Mouse (Mus musculus): ENCODE results near the gene Utrn. TPM values are rescaled to one million over a fixed set of nuclear protein-coding genes. Genes with fewer than 3 reads are reported as not detected.

Utrn gene
- polyA plus RNA-seq, 1 experiment from 2014 or later = 68.1 TPM

DNA sequence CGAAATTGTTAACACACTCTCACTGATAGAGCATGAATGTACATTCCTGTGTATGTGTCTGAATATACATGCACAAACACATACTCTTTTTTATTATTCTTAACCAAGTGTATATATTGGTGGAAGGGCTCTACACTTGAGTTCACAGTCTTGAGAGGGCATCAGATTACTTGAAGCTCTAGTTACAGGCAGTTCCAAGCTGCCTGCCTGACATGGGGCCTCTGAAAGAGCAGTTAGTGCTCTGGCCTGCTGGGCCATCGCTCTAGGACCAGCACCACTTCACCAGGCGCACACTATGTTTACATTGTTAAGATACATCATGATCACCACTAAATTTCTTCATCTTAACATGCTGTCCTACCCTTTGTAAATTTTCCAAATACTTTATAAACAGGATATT, 216.2 kb downstream of the Utrn start:
- Histone ChIP-seq H3K4me2 (no peak overlapping the region), H3K9me3 (no peaks in the 10 kb centered on the region), H3K36me3 (peaks cover 5% of the 10 kb centered on the region), H3K4me3 (replicated peaks) (no peak overlapping the region), H3K27ac (no peak overlapping the region), H3K4me1 (no peaks in the 10 kb centered on the region), H3K9ac (no peak overlapping the region), H3K27me3 (replicated peaks) (no peaks in the 10 kb centered on the region)
- ATAC-seq (ENCODE audit: insufficient read depth, low FRiP score, low read depth) = no peak
- WGBS = 54% methylated on average over 3 of the region's 3 CpGs

DNA sequence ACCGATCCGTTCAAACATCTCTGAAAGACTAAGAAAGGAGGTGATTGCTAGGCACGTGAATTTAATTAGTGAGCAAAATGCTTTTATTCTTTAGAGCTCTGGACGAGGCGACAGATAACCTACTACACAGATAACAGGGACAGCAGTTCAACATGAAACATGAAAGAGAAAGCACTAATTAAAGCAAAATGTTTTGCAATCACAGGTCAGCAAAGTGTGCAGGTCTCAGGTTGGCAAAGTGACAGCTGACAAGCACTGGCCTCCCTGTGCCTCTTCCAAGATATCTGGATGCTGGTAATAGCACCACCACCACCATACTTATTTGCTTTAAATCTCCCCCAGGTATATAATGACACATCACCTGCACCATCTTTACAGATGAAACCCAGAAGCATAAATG, 223.0 kb downstream of the Utrn start:
- H3K4me2 ChIP-seq = no peak overlapping the region
- no peak overlapping the region for H3K9ac ChIP-seq
- no peak overlapping the region for H3K4me3 ChIP-seq (replicated peaks)
- WGBS = 84% methylated on average over 5 of the region's 5 CpGs
- H3K9me3 ChIP-seq = no peaks in the 10 kb centered on the region
- no peak for ATAC-seq (ENCODE audit: insufficient read depth, low FRiP score, low read depth)
- H3K4me1 ChIP-seq = no peaks in the 10 kb centered on the region
- peaks cover 9% of the 10 kb centered on the region; the same call in 1 of the 2 replicates for H3K36me3 ChIP-seq
- no peak overlapping the region for H3K27ac ChIP-seq
- H3K27me3 ChIP-seq (replicated peaks) = no peaks in the 10 kb centered on the region

DNA sequence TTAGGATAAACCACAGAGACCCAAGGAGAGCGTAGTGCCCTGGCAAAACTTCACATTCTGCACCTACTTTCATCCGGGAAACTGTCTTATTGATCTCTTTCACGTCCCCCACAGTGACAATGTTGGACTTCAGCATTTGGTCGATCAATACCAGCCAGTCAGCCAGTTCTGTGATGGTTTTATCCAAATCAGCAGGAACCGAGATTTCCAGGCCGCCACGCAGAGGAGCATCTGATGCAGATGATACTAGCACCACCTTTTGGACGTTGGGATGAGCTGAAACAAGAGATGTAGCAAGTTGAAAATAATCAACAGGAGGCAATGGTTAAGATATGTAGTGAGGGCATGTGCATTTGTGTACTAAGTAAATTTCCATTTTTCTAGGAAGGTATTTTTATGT, 225.8 kb downstream of the Utrn start:
- Histone ChIP-seq H3K4me3 (replicated peaks) (no peak overlapping the region), H3K27ac (no peak overlapping the region), H3K9ac (no peak overlapping the region), H3K4me2 (no peak overlapping the region), H3K4me1 (no peaks in the 10 kb centered on the region), H3K36me3 (0 out of 2 replicates have a peak, but pooled peaks cover 9% of the 10 kb centered on the region), H3K27me3 (replicated peaks) (no peaks in the 10 kb centered on the region), H3K9me3 (no peaks in the 10 kb centered on the region)
- ATAC-seq (ENCODE audit: insufficient read depth, low FRiP score, low read depth) = no peak
- 71% methylated on average over 8 of the region's 8 CpGs for WGBS

DNA sequence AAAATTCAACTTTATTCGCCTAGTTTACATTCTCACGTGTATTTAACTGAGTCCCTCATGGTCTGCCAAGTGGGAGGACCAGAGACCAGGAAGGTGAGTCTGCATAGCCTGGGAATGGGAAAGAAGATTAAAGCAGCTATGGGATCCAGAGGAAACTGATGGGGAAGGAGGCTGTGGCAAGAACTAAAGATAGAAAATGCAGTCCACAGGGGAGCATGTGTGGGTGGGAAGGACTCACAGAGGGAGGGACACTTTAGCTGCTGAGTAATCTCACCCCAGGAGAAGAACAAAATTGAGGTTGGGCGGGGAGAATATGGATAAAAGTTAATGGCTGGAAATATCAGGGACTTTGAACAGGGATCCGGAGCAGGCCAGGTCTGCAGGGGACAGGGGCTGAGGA, 229.5 kb downstream of the Utrn start:
- no peak overlapping the region for H3K27ac ChIP-seq
- WGBS = 79% methylated on average over 4 of the region's 4 CpGs
- no peak overlapping the region for H3K4me3 ChIP-seq (replicated peaks)
- peaks cover 5% of the 10 kb centered on the region; the same call in 1 of the 2 replicates for H3K4me1 ChIP-seq
- no peak overlapping the region for H3K4me2 ChIP-seq
- no peak for ATAC-seq (ENCODE audit: insufficient read depth, low FRiP score, low read depth)
- no peak overlapping the region for H3K9ac ChIP-seq
- H3K9me3 ChIP-seq = no peaks in the 10 kb centered on the region
- no peaks in the 10 kb centered on the region for H3K27me3 ChIP-seq (replicated peaks)
- H3K36me3 ChIP-seq = 0 out of 2 replicates have a peak, but pooled peaks cover 9% of the 10 kb centered on the region

DNA sequence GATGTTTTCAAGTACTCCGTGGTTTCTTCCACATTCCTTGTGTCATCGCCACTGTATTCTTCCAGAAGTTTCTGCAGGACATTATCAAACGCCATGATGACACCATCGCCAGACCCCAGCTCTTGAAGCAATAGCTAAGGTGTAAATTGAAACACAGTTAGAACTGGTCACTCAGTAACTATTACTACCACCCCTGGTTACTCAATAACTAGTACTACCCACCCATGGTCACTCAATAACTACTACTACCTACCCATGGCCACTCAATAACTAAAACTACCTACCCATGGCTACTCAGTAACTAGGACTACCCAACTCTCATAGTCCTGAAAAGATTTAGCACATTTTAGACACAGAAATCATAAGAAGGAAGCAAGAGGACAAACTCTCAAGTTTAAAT, 235.2 kb downstream of the Utrn start:
- H3K36me3 ChIP-seq = no peaks in the 10 kb centered on the region
- H3K27ac ChIP-seq = no peak overlapping the region
- H3K27me3 ChIP-seq (replicated peaks) = no peaks in the 10 kb centered on the region
- ATAC-seq (ENCODE audit: insufficient read depth, low FRiP score, low read depth) = no peak
- H3K9ac ChIP-seq = no peak overlapping the region
- H3K4me1 ChIP-seq = peaks cover 5% of the 10 kb centered on the region; the same call in 1 of the 2 replicates
- H3K4me3 ChIP-seq (replicated peaks) = no peak overlapping the region
- no peak overlapping the region for H3K4me2 ChIP-seq
- 90% methylated on average over 4 of the region's 4 CpGs for WGBS
- H3K9me3 ChIP-seq = no peaks in the 10 kb centered on the region

DNA sequence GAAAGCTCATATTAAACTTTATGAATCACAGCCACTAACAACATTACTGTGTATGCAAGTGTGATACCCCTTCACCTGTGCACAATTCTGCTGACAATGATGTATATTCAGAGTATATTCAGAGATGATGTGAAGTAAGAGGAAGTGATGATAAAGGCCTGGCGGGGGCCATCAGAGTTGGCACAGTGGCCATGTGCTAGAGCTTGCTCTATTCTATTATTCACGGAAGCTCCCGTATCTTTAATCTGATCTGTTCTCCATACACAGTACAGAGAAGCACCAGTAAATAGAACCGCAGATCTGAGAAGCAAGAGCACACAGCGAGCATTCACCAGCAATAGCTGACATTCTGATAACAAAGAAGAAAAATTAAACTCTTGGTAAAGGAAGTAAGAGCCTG, 238.2 kb downstream of the Utrn start:
- Histone ChIP-seq H3K36me3 (no peaks in the 10 kb centered on the region), H3K4me1 (peaks cover 5% of the 10 kb centered on the region; the same call in 1 of the 2 replicates), H3K4me3 (replicated peaks) (no peak overlapping the region), H3K9me3 (no peaks in the 10 kb centered on the region), H3K27me3 (replicated peaks) (no peaks in the 10 kb centered on the region), H3K27ac (no peak overlapping the region), H3K4me2 (no peak overlapping the region), H3K9ac (no peak overlapping the region)
- ATAC-seq (ENCODE audit: insufficient read depth, low FRiP score, low read depth) = no peak
- 72% methylated on average over 5 of the region's 5 CpGs for WGBS

DNA sequence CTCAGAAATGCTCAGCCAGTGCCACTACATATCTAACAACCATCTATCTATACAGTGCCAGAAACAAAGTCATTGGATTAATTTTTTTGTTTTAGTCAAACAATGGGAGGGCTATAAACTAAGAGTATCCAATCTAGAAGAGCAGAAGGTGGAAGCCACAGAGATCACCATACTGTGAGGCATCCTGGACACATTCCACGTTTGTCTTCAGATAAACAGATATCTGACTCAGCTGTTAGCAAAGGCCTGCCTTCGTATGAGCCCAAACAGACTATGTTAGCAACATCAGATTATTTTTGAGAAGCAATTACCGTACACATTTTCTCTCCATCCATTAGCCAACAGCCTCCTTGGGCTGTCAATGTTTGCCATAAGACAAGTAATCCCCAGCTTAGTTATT, 250.8 kb downstream of the Utrn start:
- no peaks in the 10 kb centered on the region for H3K27me3 ChIP-seq (replicated peaks)
- 51% methylated on average over 3 of the region's 3 CpGs for WGBS
- peaks cover 6% of the 10 kb centered on the region; the same call in 1 of the 2 replicates for H3K36me3 ChIP-seq
- H3K9me3 ChIP-seq = no peaks in the 10 kb centered on the region
- H3K4me3 ChIP-seq (replicated peaks) = no peak overlapping the region
- H3K9ac ChIP-seq = no peak overlapping the region
- H3K27ac ChIP-seq = no peak overlapping the region
- H3K4me2 ChIP-seq = no peak overlapping the region
- 0 out of 2 replicates have a peak, but pooled peaks cover 3% of the 10 kb centered on the region for H3K4me1 ChIP-seq
- ATAC-seq (ENCODE audit: insufficient read depth, low FRiP score, low read depth) = no peak

GRCm38 (mm10) chr10:12615723-12616122, 253.4 kb downstream of the Utrn start:
- H3K36me3 ChIP-seq = peaks cover 3% of the 10 kb centered on the region; the same call in 1 of the 2 replicates
- ATAC-seq (ENCODE audit: insufficient read depth, low FRiP score, low read depth) = no peak
- no peak overlapping the region for H3K9ac ChIP-seq
- no peaks in the 10 kb centered on the region for H3K27me3 ChIP-seq (replicated peaks)
- whole genome bisulfite sequencing = 58% methylated on average over 3 of the region's 3 CpGs
- H3K4me3 ChIP-seq (replicated peaks) = no peak overlapping the region
- no peak overlapping the region for H3K4me2 ChIP-seq
- 0 out of 2 replicates have a peak, but pooled peaks cover 3% of the 10 kb centered on the region for H3K4me1 ChIP-seq
- H3K9me3 ChIP-seq = no peaks in the 10 kb centered on the region
- H3K27ac ChIP-seq = no peak overlapping the region

DNA sequence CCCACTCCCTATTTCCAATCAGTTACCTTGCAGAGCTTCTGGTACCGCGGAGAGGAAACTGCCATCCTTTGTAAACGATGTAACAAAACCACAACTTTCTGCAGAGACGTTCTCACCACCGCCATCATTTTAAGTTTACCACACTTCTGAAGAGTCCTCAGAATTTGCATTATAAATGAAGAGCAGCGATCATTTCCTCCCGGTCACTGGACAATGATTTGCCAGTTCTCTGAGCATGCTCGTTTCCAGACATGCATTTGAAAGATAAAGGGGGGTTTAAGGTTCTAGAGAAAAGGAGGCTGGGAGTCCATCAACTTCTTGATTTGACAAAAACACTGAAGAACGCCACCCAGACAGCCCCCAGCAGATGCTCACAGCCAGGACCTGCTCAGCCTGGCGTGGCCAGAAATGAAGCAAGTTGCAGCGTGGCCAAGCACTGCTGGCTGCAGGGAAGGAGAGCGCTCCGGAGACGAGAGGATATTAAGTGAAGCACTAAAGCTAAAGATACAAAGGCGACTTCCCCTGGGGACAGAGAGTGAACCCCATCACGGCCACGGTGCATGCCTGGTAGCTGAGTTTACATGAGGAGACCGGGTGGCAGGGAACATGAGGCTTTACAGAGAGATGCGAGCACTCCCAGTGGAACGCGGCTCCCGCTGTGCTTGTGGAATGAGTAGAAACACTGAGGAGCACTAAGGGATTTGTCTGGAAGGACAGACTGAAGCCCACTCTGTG, 254.5 kb downstream of the Utrn start:
- Histone ChIP-seq H3K4me1 (0 out of 2 replicates have a peak, but pooled peaks cover 3% of the 10 kb centered on the region), H3K4me3 (replicated peaks) (peak overlapping the region; percentile 23), H3K9ac (no peak overlapping the region), H3K9me3 (no peaks in the 10 kb centered on the region), H3K4me2 (peak overlapping the region; percentile 49), H3K27me3 (replicated peaks) (no peaks in the 10 kb centered on the region), H3K36me3 (no peaks in the 10 kb centered on the region), H3K27ac (no peak overlapping the region)
- WGBS = 21% methylated on average over 22 of the region's 22 CpGs
- ATAC-seq (ENCODE audit: insufficient read depth, low FRiP score, low read depth) = no peak

DNA sequence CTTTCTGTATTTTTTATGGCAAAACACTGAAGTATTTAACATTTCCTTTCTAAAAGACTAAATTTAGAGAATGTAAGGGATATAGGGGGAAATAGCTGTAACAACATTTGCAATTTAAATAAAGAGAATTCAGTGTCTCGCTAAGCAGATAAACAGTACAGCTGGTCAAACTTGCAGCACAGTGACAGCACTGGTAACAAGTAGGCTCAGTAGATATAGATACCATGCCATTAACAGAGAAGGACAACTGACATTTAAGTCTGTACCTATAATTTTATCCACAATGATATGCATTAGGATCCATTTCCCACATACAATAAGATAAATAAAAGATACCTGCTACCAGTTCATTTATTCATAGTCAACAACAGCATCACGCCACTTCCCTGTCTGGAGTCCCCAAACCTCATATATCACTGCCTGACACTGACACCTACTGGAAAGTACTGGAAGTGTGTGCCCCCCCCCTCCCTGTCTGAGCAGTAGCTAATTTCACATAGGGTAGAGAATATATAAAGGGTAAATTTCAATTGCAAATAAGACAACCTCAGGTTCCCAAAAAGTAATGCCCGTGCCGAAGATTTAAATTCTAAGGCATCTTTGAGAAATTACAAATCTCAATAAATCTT, 256.8 kb downstream of the Utrn start:
- Histone ChIP-seq H3K27ac (no peak overlapping the region), H3K9me3 (no peaks in the 10 kb centered on the region), H3K36me3 (no peaks in the 10 kb centered on the region), H3K27me3 (replicated peaks) (no peaks in the 10 kb centered on the region), H3K4me3 (replicated peaks) (no peak overlapping the region), H3K4me1 (0 out of 2 replicates have a peak, but pooled peaks cover 3% of the 10 kb centered on the region), H3K4me2 (no peak overlapping the region), H3K9ac (no peak overlapping the region)
- ATAC-seq (ENCODE audit: insufficient read depth, low FRiP score, low read depth) = peak; percentile 66; the same call in 1 of the 2 replicates
- WGBS = 39% methylated on average over 4 of the region's 4 CpGs

DNA sequence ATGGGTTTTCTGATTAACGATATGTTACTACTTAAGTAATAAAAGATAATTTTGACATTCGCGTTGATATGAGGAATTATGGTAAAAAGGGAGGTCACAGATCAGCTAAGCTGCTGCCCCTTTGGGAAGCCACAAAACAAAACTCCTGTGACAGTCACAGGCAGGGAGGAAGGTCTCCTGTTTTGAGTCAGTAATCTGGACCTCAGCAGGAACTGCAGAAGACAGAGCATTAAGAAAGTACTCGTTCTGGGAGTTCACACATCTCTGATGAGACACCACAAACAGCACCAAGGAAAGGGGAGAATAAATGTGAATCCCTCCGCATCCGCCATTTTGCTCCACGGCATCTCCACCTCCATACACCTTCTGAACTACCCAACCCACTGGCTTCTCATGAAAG, 259.3 kb downstream of the Utrn start:
- H3K4me3 ChIP-seq (replicated peaks) = no peak overlapping the region
- no peaks in the 10 kb centered on the region for H3K9me3 ChIP-seq
- 83% methylated on average over 7 of the region's 7 CpGs for WGBS
- H3K27me3 ChIP-seq (replicated peaks) = no peaks in the 10 kb centered on the region
- H3K36me3 ChIP-seq = no peaks in the 10 kb centered on the region
- H3K4me2 ChIP-seq = no peak overlapping the region
- no peak overlapping the region for H3K9ac ChIP-seq
- ATAC-seq (ENCODE audit: insufficient read depth, low FRiP score, low read depth) = no peak
- no peak overlapping the region for H3K27ac ChIP-seq
- H3K4me1 ChIP-seq = no peaks in the 10 kb centered on the region

DNA sequence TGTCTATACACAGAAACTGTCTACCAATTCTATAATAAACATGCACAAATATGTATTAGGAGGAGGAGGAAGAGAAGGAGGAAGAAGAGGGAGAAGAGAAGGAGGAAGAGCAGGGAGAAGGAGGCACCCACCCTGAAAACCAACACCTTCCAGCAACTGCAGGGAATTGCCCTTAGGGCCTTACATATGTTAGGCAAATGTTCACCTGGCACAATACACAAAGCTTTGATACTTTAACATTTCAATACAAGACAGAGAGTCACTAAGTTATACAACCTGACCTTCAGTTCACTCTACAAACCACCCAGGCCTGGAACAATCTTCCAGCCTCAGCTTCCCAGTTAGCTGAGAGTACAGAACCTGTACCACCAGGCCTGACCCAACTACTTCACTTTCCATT, 260.5 kb downstream of the Utrn start:
- no peak overlapping the region for H3K9ac ChIP-seq
- H3K4me1 ChIP-seq = no peaks in the 10 kb centered on the region
- H3K4me3 ChIP-seq (replicated peaks) = no peak overlapping the region
- ATAC-seq (ENCODE audit: insufficient read depth, low FRiP score, low read depth) = no peak
- H3K27ac ChIP-seq = no peak overlapping the region
- no peaks in the 10 kb centered on the region for H3K36me3 ChIP-seq
- H3K27me3 ChIP-seq (replicated peaks) = no peaks in the 10 kb centered on the region
- H3K9me3 ChIP-seq = no peaks in the 10 kb centered on the region
- no peak overlapping the region for H3K4me2 ChIP-seq
